Mouse (Mus musculus) heart, postnatal 36 days (tissue): Measurements from ENCODE around the gene Cyfip2. TPM values are rescaled to one million over a fixed set of nuclear protein-coding genes. Genes with fewer than 3 reads are reported as not detected.

ENCODE experiments used
- DNase-seq, 2 experiments: peaks; one replicate each; pipeline ENCODE4 v3.0.0; 2021 to 2022
- intact Hi-C: fragments of 180-260 bp; cut with DNase I; formaldehyde crosslinking; loops from one replicate; pipeline ENCODE4 v1.15.1; 2025
- total RNA-seq, 2 experiments: library from RNA; stranded (reverse); gene quantifications; 2 replicates each; pipeline ENCODE4 v1.2.3; 2021

The Cyfip2 gene
- total RNA-seq, 2 experiments from 2014 or later: 61.9 to 65.1 TPM

DNA sequence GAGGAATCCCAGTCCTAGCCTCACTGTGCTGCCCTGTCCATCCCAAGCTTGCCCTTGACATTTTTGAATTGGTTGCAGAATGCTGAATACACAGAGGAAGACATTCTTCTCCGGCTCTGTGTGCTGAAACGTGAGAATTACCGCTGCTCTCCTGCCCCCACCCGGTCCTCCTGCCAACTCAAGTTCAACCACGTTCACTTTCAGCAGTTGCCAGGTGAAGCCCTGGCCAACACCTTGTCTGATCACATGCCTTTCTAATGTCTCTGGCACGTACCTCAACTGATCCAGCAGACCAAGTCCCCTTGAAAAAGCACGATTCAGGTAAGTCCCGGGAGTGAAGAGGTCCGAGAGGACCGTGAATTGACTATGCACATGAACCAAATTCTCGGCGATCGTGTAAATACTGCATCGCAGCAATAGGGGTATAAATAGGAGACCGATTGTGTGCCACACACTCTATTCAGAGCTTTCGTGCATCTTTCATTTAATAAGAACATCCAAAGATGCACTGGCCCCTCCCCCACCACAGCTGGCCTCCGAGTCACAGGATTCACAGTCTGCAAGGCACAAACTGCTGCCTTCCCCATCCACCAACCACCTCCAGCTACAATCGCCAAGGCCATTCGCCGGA lies 3.4 kb downstream of the Cyfip2 start:
- intact Hi-C loops: no loop called here
- DNase-seq: no peak

DNA sequence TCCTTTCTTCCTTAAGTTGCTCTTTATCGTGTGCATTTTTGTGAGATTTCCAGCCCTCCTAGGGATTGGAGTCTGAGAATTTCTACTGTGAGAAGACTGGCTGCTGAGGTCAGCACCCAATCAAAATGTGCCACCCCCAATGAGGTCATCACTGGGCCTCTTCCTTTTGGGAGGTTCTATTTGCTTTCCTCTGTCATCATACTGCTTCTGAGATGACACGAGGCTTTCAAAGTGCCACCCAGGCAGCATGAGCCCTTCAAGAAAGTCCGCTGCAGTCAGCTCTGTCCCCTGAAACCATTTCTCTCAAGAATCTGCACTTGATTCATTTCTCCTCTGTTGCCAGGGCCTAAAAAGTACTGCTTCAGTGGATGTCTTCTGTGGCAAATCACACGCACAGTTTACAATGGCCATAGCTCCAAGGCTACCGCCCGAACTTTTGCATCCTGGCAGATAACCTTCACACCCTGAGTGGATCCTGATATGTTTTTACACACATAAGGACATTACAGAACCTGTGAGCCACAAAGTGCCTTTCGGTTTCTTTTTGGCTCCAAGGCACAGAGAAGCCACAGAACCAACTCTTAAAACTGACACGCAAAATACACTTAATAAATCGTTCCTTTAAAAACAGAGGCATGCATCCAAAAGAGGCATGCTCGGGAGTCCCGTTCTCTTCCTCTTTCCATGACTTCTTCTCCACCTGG lies 4.2 kb downstream of the Cyfip2 start:
- no peak for DNase-seq
- intact Hi-C loops: no loop called here

DNA sequence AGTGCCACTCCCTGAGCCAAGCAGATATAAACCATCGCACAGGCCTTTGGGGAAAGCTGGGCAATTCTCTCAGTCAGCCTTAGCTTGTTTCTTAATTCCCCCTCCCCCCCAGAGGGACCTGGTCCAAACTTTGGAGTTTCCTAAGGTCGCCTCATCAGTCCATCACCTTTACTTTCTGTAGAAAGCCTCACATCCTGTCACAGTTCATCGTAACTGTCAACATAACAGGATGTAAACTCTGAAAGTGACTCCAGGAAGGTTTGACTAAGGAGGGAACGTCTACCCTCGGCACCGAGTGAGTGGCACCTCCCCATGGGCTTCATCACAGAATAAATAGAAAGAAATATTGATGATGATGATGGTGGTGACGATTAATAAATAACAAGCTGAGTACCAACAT lies 4.9 kb downstream of the Cyfip2 start:
- intact Hi-C loops: no loop called here
- DNase-seq: no peak

DNA sequence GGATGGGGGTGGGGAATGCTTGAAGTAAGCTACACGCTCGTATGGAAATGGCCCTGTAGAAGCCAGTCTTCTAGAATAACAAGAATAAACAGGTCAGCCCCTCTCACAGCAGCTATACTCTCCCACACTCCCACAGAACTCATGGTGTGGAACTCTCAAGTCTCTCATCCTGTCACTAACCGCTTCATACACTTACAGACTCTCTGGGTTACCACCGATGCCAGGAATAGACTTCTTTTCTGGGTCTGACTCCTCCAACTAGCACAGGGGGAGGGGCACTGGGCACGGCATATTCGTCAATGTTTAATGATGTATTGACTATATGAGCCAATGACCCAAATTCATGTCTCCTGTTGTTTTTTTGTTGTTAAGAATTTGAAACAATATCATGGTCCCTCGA lies 5.9 kb downstream of the Cyfip2 start:
- intact Hi-C loops: no loop called here
- DNase-seq: no peak

DNA sequence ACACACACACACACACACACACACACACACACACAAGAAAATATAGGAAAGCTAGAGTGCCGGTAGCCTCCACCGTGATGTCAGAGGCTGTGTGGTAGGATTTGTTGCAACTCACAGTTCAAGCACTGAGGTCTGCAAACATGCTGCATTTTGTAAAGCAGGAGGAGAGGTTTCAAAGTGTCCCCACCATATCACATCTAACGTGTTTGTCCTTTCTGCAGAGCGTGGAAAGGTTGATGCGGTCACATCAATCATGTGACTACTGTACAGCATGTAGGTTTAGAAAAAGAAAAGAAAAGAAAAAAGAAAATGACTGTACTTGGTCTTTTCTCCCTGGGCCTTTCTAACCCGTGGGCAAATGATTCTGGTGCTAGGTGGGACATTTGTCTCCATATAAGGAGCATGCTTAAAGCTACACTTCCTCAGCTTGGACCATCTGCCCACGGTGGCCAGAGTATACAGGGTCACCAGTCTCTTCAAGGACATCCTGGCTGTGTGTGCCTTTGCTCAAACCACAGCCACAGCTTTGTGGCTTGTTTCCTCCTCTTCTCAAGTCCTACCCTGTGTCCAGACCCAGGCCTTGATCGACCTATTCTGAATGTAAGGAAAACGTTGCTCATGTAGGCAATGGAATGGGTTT lies 6.7 kb downstream of the Cyfip2 start:
- no peak for DNase-seq
- intact Hi-C loops: no loop called here

DNA sequence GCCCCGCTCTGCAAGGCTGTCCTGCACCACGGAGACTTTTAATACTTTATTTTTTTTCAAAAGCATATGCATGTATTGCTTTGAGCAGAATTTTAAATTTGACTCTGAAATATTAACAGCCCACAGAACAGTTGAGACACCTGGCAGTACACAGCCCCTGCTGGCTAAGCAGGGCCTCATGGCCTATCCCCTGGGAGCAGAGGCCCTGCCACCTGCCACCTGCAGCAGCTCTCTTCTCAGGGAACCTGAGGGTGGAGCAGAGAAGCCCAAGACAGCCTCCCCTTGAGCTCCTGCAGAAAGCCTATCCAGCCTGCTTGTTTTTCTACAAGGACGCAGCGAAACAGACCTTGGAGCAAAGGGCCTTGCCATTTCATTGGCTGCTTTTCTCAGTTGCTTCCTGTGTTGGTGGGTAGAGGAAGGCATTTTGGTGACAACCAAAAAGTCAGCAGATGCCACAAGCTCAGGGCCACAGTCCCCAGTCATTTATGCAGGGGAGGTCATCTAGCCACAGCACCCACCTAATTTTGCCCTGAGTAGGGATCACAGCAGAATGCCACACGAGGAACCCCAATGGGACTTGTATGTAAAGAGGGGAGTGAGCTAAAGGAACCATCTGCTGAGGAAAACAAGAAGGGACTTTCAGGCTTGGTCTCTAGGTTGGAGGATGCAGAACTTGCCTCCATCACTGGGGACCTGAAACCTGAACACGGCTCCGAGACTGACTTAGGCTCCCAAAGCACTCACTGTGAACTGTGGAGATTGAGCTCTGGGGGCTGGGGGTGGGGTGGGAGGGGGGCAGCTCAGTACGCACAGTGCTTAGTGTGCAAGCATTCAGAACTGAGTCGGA lies 7.6 kb downstream of the Cyfip2 start:
- intact Hi-C loops: no loop called here
- no peak for DNase-seq

DNA sequence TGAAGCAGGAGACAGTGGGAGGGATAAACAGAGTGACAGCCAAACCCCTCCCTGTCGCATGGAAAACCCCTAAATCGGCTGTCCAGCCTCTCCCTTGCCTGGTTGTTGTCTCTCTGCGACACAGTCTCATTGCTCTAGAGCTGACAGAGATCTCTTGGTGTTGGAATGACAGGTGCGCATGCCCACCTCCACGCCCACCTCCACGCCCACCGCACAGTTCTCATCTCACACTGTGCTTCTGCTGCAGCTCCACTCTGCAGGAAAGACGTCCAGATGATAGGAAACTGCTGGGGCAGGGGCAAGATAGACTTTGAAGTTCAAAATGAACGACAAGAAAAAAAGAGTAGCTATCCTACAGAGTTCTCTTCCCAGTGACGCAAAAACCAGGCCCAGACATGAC lies 8.6 kb downstream of the Cyfip2 start:
- intact Hi-C loops: no loop called here
- DNase-seq: no peak

DNA sequence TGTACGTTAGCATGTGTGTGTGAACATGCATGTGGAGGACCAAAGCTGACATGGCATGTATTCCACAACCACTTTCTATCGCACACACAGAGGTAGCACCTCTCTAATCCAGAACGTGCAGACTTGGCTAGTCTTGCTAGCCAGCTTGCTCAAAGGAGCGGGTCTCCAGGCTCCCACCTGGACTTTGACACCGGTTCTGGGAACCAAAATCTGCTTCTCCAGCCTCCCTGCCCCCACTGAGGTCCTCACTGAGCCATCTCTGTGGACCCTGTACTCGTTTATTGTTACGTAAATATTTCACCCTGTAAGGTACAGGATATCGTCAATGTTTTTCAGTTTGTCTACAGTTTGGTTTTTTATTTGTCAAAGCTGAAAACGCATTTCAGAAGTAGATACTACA lies 10.2 kb downstream of the Cyfip2 start:
- no peak for DNase-seq
- intact Hi-C loops: no loop called here

DNA sequence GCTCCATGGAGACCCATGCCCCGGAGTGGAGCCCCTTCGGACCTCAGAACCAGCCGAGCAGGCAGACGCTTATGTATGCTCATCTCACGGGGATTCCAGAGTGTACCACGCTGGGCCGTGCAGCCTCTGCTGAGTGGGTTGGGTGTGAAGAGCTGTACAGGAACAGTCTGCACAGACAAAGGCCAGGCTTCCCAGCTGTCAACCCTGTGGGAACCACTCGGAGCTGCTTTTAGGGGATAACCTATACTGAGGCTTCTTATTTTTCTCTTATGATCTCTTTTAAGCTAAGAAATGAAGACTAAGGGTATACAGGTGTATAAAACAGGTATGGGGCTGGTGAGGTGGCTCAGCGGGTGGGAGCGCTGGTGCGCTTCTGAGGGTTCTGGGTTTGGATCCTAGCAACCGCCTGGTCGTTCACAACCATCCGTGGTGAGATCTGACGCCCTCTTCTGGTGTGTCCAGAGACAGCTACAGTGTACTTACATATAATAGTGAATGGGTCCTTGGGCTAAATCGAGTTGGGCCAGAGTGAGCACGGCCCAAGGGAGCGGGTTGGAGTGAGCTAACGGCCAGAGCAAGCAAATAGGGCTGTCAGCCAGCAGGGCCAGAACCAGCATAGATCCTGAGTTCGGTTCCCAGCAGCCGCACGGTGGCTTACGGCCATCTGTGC lies 10.9 kb downstream of the Cyfip2 start:
- intact Hi-C loops: no loop called here
- no peak for DNase-seq

DNA sequence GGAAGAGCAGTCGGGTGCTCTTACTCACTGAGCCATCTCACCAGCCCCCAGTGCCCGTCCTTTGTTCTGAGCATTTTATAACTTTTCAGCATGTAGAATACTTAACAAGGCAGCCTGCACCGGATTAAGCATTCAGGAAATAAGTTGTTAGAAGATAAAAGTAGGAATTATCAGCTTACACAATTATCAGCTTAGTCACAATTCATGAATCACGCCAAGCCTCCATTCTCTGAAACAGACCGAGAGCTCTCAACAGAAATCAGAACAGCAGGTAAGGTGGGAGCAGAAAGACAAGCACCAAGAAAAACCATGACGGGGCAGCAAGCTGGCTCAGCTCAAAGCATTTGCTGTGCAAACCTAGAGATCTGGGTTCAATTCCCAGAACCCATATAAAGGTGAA lies 12.8 kb downstream of the Cyfip2 start:
- DNase-seq: no peak
- intact Hi-C loops: no loop called here

DNA sequence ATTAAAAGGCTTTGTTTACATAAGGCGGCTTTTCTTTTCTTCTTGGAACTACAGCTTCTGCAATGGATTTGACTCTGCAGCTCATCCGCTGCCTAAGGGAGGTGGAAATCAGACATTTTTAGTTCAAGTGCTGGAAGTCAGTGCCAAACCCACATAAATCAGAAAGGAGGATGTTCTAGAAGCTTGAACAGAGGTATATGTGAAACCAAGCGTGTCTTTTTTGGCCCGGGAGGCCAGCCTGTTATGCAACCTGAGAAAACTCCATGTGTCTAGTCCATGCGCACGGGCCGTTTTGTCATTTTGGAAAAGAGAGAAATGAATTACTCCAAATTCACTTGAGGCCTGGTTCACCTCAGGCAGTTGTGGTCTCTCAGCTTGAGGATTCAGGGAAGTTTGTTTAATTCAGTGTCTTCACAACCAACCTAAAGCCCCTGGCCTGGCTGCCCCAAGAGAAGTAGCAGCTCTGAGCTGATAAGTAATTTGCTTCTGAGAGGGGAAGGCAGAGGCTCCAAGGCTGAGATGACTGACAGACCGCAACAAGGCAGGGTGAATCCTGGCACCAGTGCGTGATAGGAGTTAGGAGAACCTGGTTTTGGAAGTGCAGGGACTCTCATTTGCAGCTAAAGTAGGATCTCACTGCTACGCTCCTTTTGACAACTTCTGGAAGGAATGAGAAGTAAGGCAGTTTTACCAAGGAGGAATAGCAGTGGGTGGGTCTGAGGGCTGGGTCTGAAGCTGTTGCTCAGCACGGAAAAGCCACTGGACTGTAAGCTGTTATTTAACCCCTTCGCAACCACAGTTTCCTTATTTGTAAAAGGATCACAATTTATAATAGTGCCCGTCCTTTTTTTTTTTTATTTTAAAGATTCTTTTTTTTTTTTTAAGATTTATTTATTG lies 13.5 kb downstream of the Cyfip2 start:
- DNase-seq: no peak
- intact Hi-C loops: no loop called here

DNA sequence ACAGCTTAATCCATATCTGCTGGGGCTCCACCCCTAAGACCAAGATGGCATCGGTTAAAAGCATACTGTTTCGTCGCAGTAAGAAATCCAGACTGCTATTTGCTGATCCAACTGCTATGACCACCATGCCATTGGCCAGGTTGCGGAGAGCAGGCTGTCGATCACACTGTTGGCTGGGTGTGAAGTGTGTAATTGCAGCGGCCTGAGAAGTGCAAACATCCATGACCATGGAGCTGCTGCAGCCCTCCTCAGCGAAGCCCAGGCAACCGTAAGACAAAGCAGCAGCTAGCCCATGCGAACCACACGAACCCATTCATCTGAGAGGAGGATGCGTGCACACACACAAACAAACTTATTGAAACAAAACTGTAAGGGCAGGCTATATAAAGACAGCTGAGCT lies 18.3 kb downstream of the Cyfip2 start:
- no peak for DNase-seq
- intact Hi-C loops: no loop called here

DNA sequence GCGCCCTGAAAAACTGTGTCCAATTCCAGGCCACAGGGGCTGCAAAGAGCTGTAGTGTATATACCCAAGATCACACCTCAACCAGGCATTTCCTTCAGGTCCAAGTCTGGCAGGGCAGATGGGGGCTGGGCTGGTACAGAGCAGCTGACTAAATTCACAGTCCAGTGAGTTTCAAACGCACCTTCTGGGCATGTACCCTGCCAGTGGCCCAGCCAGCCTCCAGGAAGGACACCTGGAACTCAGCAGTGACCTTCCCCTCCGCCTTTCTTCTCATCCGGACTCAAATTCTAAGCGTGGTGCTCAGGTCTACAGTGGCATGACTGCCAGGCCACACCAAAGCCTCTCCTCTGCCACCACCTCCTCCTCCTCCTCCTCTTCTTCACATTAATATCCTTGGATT lies 19.2 kb downstream of the Cyfip2 start:
- intact Hi-C loops: no loop called here
- no peak for DNase-seq

DNA sequence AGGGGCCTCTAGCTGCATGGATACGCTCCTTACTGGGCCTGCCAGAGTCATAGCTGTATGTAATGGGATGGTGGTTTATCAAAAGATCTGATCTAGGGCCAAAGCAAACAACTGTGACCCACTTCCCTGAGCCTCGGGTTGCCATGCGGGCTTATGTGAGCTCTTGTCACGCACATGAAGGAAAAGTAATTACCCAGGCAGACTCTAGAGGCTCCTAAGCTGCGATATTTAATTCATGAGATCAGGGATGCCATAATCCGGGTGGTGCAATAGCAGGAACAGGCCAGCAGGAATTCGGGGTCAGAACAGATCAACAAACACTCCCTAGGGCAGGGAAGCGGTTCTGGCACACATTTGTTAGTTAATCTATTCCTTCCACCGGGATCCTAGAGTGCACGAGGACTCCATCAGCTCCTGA lies 21.7 kb downstream of the Cyfip2 start:
- DNase-seq: no peak
- intact Hi-C loops: no loop called here

DNA sequence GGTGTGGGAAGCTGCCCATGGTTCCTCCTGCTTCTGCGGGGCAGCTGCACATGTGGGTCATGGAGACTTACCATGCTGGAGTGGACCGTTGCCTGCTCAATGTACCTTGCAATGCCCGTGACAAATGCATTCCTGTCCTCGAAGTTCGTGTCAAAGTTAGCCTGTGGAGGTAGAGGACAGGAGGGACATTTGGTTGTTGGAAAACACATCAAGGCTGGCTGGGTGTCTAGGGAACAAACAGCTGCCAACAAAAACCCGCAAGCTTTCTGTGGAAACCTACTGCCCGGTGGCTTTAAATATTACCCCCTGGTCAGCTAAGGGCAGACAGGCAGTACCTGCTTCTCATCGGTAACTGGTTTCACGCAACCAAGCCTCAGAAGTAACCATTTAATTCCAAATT lies 23.1 kb downstream of the Cyfip2 start:
- intact Hi-C loops: no loop called here
- no peak for DNase-seq

DNA sequence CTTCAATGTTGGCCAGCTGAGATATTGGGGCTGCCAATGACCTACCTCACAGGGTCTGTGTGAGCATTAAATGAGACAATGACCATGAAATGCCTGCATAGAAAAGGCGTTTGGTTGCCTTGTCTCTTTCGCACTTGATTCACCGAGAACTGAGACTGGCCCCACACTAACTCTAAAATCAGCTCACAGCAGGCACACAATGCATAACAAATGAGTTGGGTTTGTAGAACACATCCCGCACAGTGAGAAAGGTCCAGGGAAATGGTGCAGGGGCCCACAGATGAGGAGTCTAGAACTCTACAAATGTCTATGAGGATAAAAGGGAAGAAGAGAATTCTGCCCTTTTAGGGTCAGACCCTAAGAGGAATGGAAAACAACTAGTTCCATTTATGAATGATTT lies 23.6 kb downstream of the Cyfip2 start:
- no peak for DNase-seq
- intact Hi-C loops: no loop called here

DNA sequence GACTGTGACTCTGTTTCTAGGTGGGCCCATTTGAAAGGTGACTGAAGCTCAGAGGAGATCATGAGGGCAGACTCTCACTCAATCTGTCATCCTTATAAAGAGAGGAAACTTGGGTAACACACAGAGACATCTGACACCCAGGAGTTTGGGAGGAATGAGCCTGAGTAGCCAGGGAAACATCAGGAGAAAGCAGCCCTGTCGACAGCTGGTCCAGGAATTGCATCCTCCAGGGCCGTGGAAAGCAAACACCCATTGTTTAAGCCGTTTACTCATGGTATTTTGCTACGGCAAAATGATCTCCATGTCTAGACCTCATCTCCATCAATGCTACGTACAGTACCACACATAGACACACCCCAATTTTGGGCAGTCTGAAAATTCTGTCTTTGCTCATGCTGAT lies 24.6 kb downstream of the Cyfip2 start:
- DNase-seq: no peak
- intact Hi-C loops: no loop called here

DNA sequence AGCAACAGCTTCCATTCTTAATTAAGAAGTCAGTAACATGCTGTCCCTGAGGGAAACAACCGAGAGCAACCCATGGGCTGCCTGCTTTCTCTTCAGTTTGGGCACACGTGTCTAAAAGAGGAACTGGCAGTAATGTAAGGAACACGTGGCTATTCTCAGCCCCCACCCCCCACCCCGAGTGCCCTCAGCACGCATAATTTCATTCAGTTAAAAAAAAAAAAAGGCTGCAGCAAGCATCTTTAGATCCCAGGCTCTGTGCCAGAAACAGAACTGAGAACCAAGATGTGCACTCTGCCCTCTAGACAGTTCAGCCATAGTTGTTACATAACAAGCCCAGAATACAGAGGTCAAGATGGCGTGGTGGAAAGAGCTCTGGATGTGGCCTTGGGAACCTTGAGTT lies 25.9 kb downstream of the Cyfip2 start:
- intact Hi-C loops: no loop called here
- no peak for DNase-seq

DNA sequence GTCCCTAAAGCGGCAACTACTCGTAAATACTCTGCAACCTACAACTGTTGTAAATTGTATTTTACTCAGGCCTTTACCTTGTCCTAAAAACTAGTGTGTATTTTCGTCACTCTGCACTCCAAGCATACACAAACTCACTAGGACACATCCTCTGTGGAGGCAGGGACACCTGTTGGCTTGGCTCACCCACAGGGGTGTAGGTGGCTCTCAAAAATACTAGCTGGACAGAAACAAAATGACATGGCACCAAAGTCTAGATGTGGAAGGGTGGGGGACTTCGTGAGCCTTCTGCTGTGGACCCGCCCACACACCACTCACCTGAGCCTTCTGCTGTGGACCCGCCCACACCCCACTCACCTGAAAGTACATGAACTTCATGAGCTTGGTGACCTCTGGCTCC lies 28.9 kb downstream of the Cyfip2 start:
- DNase-seq: no peak
- intact Hi-C loops: no loop called here

DNA sequence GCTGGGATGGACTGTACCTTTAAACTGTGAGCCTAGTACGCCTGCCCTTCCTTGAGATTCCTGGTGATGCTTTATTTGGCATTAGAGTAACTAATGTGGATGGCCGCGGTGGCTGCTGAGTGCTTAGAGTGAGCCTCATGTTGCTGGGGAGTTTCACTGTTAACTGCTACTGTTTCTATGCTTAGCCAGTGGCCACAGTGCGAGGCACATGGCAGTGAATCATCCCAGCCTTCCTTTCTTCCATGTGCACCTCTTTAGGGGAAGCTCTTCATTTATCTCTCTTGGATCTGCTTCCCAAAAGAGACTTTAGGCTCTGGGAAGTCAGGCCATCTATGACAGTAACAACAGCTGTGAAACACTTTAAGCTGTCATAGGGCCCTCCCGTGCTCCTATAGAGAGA lies 30.0 kb downstream of the Cyfip2 start:
- intact Hi-C loops: no loop called here

More for the DNA sequence above, 30.0 kb downstream of the Cyfip2 start:
- no peak for DNase-seq
